Mouse (Mus musculus): ENCODE data around the gene Plxnb1. TPM values are rescaled to one million over a fixed set of nuclear protein-coding genes. Genes with fewer than 3 reads are reported as not detected.

The Plxnb1 gene
- polyA plus RNA-seq, 1 experiment from 2014 or later: 8.8 TPM

DNA sequence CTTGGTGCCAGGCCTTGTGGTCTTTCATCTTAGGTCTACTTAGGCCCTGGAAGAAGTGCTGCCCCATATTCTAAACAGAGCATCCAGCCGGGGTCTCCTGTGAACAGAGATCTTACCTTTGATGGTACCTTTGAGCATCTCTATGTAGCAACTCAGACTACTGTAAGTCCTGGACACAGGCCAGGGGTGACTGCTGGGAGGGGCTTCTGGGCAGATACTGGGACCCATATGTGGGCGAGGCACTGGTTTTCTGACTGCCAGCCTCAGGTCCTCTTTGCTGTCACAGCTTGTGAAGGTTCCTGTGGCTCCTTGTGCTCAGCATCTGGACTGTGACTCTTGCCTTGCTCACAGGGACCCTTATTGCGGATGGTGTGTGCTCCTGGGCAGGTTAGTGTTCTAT is 7.4 kb downstream of the Plxnb1 start:
- Histone ChIP-seq H3K36me3 (ENCODE audit: insufficient read depth, low read length) (peaks cover 4% of the 10 kb centered on the region; the same call in 1 of the 2 replicates), H3K4me2 (replicated peaks; ENCODE audit: low read depth, low read length) (no peak overlapping the region), H3K4me1 (ENCODE audit: insufficient read depth, low read depth, low read length) (no peaks in the 10 kb centered on the region; the same call in 1 of the 2 replicates), H3K27ac (ENCODE audit: low read length) (no peak overlapping the region), H3K9ac (replicated peaks; ENCODE audit: low read depth) (no peak overlapping the region), H3K4me3 (ENCODE audit: low read depth, low read length) (no peak overlapping the region), H3K9me3 (ENCODE audit: low read length) (no peaks in the 10 kb centered on the region), H3K27me3 (replicated peaks; ENCODE audit: insufficient read depth, low read length) (no peaks in the 10 kb centered on the region)
- ATAC-seq (no peak), DNase-seq (ENCODE audit: low spot score) (no peak)
- WGBS: 83% methylated on average over 3 of the region's 3 CpGs
- no peak for TF ChIP-seq EP300 (IDR thresholded peaks at IDR 0.05)
- no peak for TF ChIP-seq CTCF (IDR thresholded peaks at IDR 0.05)

GRCm38 (mm10) chr9:109103250-109103649 is 8.1 kb downstream of the Plxnb1 start:
- TF ChIP-seq EP300 (IDR thresholded peaks at IDR 0.05): no peak
- no peak for TF ChIP-seq CTCF (IDR thresholded peaks at IDR 0.05)
- Histone ChIP-seq H3K4me3 (ENCODE audit: low read depth, low read length) (no peak overlapping the region), H3K4me1 (ENCODE audit: insufficient read depth, low read depth, low read length) (no peaks in the 10 kb centered on the region; the same call in 1 of the 2 replicates), H3K9me3 (ENCODE audit: low read length) (no peaks in the 10 kb centered on the region), H3K9ac (replicated peaks; ENCODE audit: low read depth) (no peak overlapping the region), H3K27me3 (replicated peaks; ENCODE audit: insufficient read depth, low read length) (no peaks in the 10 kb centered on the region), H3K27ac (ENCODE audit: low read length) (no peak overlapping the region), H3K36me3 (ENCODE audit: insufficient read depth, low read length) (peaks cover 4% of the 10 kb centered on the region; the same call in 1 of the 2 replicates), H3K4me2 (replicated peaks; ENCODE audit: low read depth, low read length) (no peak overlapping the region)
- ATAC-seq (no peak), DNase-seq (ENCODE audit: low spot score) (no peak)
- 43% methylated on average over 7 of the region's 7 CpGs for WGBS

GRCm38 (mm10) chr9:109104083-109104482 is 8.9 kb downstream of the Plxnb1 start:
- DNase-seq (ENCODE audit: low spot score): no peak

GRCm38 (mm10) chr9:109105011-109105410 is 9.8 kb downstream of the Plxnb1 start:
- H3K27me3 ChIP-seq (replicated peaks; ENCODE audit: insufficient read depth, low read length): no peaks in the 10 kb centered on the region
- DNase-seq (ENCODE audit: low spot score): peak; percentile 57
- H3K4me1 ChIP-seq (ENCODE audit: insufficient read depth, low read depth, low read length): no peaks in the 10 kb centered on the region
- H3K36me3 ChIP-seq (ENCODE audit: insufficient read depth, low read length): peaks cover 4% of the 10 kb centered on the region; the same call in 1 of the 2 replicates
- H3K4me2 ChIP-seq (replicated peaks; ENCODE audit: low read depth, low read length): no peak overlapping the region
- H3K9me3 ChIP-seq (ENCODE audit: low read length): no peaks in the 10 kb centered on the region
- no peak overlapping the region for H3K9ac ChIP-seq (replicated peaks; ENCODE audit: low read depth)
- peak; percentile 46 for ATAC-seq
- H3K4me3 ChIP-seq (ENCODE audit: low read depth, low read length): no peak overlapping the region
- 58% methylated on average over 12 of the region's 12 CpGs for whole genome bisulfite sequencing
- no peak overlapping the region for H3K27ac ChIP-seq (ENCODE audit: low read length)
- no peak for TF ChIP-seq EP300 (IDR thresholded peaks at IDR 0.05)
- no peak for TF ChIP-seq CTCF (IDR thresholded peaks at IDR 0.05)

More at GRCm38 (mm10) chr9:109104083-109104482, 8.9 kb downstream of the Plxnb1 start:
- H3K9ac ChIP-seq (replicated peaks; ENCODE audit: low read depth): no peak overlapping the region
- no peak for TF ChIP-seq EP300 (IDR thresholded peaks at IDR 0.05)
- no peak for TF ChIP-seq CTCF (IDR thresholded peaks at IDR 0.05)
- WGBS: 90% methylated on average over 9 of the region's 9 CpGs
- no peaks in the 10 kb centered on the region; the same call in 1 of the 2 replicates for H3K4me1 ChIP-seq (ENCODE audit: insufficient read depth, low read depth, low read length)
- no peak overlapping the region for H3K4me3 ChIP-seq (ENCODE audit: low read depth, low read length)
- no peak overlapping the region for H3K4me2 ChIP-seq (replicated peaks; ENCODE audit: low read depth, low read length)
- H3K9me3 ChIP-seq (ENCODE audit: low read length): no peaks in the 10 kb centered on the region
- no peaks in the 10 kb centered on the region for H3K27me3 ChIP-seq (replicated peaks; ENCODE audit: insufficient read depth, low read length)
- H3K36me3 ChIP-seq (ENCODE audit: insufficient read depth, low read length): peaks cover 4% of the 10 kb centered on the region; the same call in 1 of the 2 replicates
- ATAC-seq: no peak
- H3K27ac ChIP-seq (ENCODE audit: low read length): no peak overlapping the region

GRCm38 (mm10) chr9:109105648-109106047 is 10.5 kb downstream of the Plxnb1 start:
- Histone ChIP-seq H3K4me1 (ENCODE audit: insufficient read depth, low read depth, low read length) (no peaks in the 10 kb centered on the region), H3K36me3 (ENCODE audit: insufficient read depth, low read length) (peaks cover 4% of the 10 kb centered on the region; the same call in 1 of the 2 replicates), H3K9ac (replicated peaks; ENCODE audit: low read depth) (no peak overlapping the region), H3K27me3 (replicated peaks; ENCODE audit: insufficient read depth, low read length) (no peaks in the 10 kb centered on the region), H3K9me3 (ENCODE audit: low read length) (no peaks in the 10 kb centered on the region), H3K4me2 (replicated peaks; ENCODE audit: low read depth, low read length) (no peak overlapping the region), H3K4me3 (ENCODE audit: low read depth, low read length) (no peak overlapping the region), H3K27ac (ENCODE audit: low read length) (no peak overlapping the region)
- no peak for ATAC-seq
- DNase-seq (ENCODE audit: low spot score): no peak
- TF ChIP-seq EP300 (IDR thresholded peaks at IDR 0.05): no peak
- no peak for TF ChIP-seq CTCF (IDR thresholded peaks at IDR 0.05)
- 89% methylated on average over 12 of the region's 12 CpGs for WGBS

GRCm38 (mm10) chr9:109107341-109107740 is 12.2 kb downstream of the Plxnb1 start:
- H3K4me1 ChIP-seq (ENCODE audit: insufficient read depth, low read depth, low read length): no peaks in the 10 kb centered on the region
- TF ChIP-seq CTCF (IDR thresholded peaks at IDR 0.05): no peak
- TF ChIP-seq EP300 (IDR thresholded peaks at IDR 0.05): no peak
- no peaks in the 10 kb centered on the region for H3K9me3 ChIP-seq (ENCODE audit: low read length)
- H3K27me3 ChIP-seq (replicated peaks; ENCODE audit: insufficient read depth, low read length): no peaks in the 10 kb centered on the region
- H3K4me2 ChIP-seq (replicated peaks; ENCODE audit: low read depth, low read length): no peak overlapping the region
- H3K36me3 ChIP-seq (ENCODE audit: insufficient read depth, low read length): peaks cover 4% of the 10 kb centered on the region; the same call in 1 of the 2 replicates
- ATAC-seq (no peak), DNase-seq (ENCODE audit: low spot score) (no peak)
- no peak overlapping the region for H3K27ac ChIP-seq (ENCODE audit: low read length)
- WGBS: 70% methylated on average over 5 of the region's 6 CpGs
- H3K9ac ChIP-seq (replicated peaks; ENCODE audit: low read depth): no peak overlapping the region
- no peak overlapping the region for H3K4me3 ChIP-seq (ENCODE audit: low read depth, low read length)

DNA sequence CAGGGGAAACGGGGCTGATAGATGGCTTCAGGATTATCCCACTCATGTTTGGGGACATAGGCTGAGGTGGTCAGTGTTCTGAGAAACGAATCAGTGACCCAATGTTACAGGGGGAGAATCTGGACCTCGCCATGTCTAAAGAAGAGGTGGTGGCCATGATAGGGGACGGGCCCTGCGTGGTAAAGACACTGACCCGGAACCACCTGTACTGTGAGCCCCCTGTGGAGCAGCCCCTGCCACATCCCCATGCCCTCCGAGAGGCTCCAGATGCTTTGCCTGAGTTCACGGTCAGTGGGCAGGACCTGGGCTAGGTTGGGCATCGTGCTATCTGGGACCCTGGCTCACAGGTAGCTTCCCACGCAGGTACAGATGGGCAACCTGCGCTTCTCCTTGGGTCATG is 15.1 kb downstream of the Plxnb1 start:
- Histone ChIP-seq H3K4me3 (ENCODE audit: low read depth, low read length) (no peak overlapping the region), H3K27ac (ENCODE audit: low read length) (no peak overlapping the region), H3K27me3 (replicated peaks; ENCODE audit: insufficient read depth, low read length) (no peaks in the 10 kb centered on the region), H3K9ac (replicated peaks; ENCODE audit: low read depth) (no peak overlapping the region), H3K4me2 (replicated peaks; ENCODE audit: low read depth, low read length) (no peak overlapping the region), H3K36me3 (ENCODE audit: insufficient read depth, low read length) (peaks cover 10% of the 10 kb centered on the region), H3K9me3 (ENCODE audit: low read length) (no peaks in the 10 kb centered on the region), H3K4me1 (ENCODE audit: insufficient read depth, low read depth, low read length) (no peaks in the 10 kb centered on the region)
- DNase-seq (ENCODE audit: low spot score) (no peak), ATAC-seq (no peak)
- 90% methylated on average over 11 of the region's 11 CpGs for WGBS
- TF ChIP-seq EP300 (IDR thresholded peaks at IDR 0.05): no peak
